Mouse (Mus musculus) thymus, adult 2 months (tissue): ENCODE data around the gene 5830411N06Rik.

Experiments
- CTCF ChIP-seq: fragments of 200-500 bp; IDR thresholded peaks from 2 replicates; pipeline ENCODE4 v1.5.1; 2012; ENCODE audit warnings: mild to moderate bottlenecking, control low read depth, low read length, moderate library complexity, borderline replicate concordance; ENCODE audit not compliant: control insufficient read depth, poor library complexity, insufficient read depth; ENCODE audit errors: extremely low read depth
- POLR2A ChIP-seq: fragments of 200-500 bp; IDR thresholded peaks from 2 replicates; pipeline ENCODE4 v1.6.1; 2012; ENCODE audit warnings: mild to moderate bottlenecking, low read length, control low read depth, moderate library complexity; ENCODE audit not compliant: control insufficient read depth, poor library complexity, insufficient read depth; ENCODE audit errors: extremely low read depth

DNA sequence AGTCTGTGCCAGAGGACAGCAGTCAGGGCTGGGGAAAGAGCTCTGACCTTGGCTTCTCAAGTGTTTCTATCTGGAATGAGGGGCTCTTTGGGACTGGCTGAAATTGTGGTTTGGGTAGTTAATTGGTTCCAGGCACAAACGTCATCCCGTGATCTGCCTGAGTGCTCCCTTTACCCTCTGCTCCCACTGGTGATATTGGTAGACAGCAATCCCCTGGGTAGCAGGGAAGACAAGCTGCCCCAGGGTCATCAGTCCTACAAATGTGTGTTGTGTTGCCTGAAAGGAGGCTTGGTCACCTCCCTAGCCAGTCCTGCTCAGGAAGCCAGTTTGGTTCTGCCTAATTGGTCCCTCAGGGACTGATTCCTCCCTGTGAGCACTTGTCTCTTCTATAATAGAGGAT lies 86.6 kb downstream of the 5830411N06Rik start, which contains the start of gene Olfr527:
- TF ChIP-seq CTCF = no peak
- TF ChIP-seq POLR2A = no peak
